Mouse (Mus musculus): ENCODE results near the gene Kcnk13.

DNA sequence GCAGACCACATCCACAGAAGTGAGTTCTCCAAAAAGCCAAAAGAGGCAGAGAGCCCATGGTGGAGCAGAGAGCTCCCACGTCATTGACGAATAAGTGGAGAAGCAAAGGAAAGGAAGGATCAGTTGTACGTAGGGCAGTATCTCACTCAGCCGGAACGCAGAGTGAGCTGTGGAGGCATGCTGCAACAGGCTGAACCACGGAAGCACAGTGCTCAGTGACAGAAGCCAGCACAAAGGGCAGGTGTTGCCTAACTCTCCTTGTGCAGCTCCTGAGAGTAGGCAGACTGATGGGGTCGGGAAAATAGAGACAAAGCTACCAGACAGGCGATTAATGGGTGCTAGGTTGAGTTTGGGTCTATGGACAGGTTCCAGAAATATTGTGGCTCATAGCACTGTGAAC is 77.8 kb downstream of the Kcnk13 start:
- TF ChIP-seq CTCF (IDR thresholded peaks at IDR 0.05; ENCODE audit: low read depth) (no peak), EP300 (optimal IDR thresholded peaks at IDR 0.05) (no peak)
